Mouse (Mus musculus) c-Kit-negative CD71-positive TER-119-positive erythroid progenitor cells, embryonic 14.5 days (primary cell): Measurements from ENCODE around the gene Bpifa5.

ENCODE experiments used
- DNase-seq: peaks from one replicate; pipeline ENCODE4 v3.0.0-alpha.2; 2013; ENCODE audit warnings: low read depth, low spot score

Bpifa5 gene

DNA sequence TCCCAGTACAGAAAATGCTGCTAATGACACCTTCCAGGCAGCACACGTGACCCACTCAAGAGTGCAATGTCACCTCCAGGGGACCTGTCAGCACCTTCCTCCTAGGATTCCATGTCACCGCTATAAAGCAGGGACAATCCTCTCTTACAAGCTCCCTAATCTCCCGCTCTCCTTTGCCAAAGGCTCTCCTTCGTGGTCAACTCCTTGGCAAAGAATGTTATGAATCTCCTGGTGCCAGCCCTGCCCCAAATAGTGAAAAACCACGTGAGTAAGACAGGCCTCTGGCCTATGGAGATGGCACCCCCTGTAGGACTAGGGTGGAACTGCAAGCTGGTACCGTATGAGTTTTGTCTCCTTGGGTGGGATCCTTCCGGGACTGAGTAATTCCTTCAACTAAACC is 44.5 kb downstream of the Bpifa5 start:
- DNase-seq: no peak

DNA sequence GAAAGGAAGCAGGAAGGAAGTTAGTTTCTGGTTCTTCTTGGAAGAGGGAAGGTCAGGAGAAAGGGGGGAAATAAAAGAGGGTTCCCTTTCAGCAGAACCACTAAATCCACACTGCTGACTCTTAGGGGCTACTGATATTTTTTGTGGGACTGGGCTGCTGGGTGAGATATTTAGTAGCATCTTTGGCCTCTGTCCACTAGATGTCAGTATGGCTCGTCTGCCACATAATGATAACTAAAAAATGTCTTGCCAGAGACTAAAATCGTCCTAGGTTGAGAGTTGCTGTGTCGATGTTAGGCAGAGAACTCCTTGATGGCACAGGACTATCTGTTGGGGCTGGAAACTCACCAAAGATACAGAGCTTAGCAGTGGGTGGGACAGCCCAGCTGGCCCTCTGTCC is 46.7 kb downstream of the Bpifa5 start:
- DNase-seq: no peak

DNA sequence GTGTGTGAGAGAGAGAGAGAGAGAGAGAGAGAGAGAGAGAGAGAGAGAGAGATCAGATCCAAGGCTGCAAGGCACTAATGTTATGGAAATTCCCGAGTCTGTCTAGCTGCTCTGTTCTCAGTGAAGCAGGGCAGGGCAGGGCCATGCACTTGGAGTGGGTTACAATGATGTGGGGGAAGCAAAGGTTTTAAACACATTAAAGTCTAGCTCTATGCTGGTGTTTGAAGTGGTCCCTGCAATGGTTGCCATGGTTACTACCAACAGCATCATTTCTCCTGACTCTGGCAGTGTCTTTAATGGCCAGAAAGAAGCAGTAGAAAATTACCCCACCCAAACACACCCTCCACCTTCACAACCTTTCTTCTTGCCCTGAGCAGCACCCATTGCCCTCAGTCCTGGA is 48.7 kb downstream of the Bpifa5 start:
- no peak for DNase-seq

DNA sequence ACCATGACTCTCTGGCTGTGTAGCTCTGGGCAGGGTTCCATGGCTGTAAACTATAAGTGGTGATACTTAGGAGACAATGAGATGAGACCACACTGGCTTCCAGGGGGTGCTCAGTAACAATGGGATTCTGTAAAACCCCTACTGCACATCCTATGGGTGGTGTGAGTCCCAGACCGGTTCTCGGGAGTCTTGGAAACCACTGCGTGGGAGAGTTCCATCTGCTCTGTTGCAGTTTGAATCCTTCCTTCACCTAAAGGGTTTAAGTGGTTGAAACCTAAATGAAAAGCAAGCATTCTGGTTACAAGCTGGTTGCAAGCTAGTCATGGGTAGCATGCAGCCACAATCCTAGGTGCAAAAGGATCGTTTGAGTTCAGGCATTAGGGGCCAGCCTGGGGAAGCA is 49.5 kb downstream of the Bpifa5 start:
- DNase-seq: no peak

DNA sequence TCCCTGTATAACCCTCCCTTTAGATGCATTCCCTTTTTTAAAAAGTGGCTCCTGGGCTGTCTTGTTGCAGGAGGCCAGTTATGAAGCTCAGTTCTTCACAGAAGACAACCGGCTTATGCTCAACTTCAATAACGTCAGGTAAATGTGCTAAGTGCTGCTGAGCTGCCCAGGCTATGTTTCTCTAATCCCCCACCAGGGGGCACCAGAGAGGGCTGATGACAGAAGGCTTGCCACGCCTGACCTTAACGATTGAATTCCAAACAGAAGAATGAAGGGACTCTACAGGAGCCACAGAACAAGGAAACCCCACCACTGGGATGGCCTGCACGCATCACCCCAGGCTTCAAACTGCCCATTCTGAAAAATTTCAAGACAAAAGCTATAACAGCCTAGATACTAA is 52.8 kb downstream of the Bpifa5 start:
- DNase-seq: peak; percentile 36
